Mouse (Mus musculus) NIH3T3 (cell line): Measurements from ENCODE around the gene Hspa12b.

Experiments used
- DNase-seq: peaks from one replicate; pipeline ENCODE4 v3.0.0-alpha.2; 2012; ENCODE audit warnings: low read depth

The Hspa12b gene

DNA sequence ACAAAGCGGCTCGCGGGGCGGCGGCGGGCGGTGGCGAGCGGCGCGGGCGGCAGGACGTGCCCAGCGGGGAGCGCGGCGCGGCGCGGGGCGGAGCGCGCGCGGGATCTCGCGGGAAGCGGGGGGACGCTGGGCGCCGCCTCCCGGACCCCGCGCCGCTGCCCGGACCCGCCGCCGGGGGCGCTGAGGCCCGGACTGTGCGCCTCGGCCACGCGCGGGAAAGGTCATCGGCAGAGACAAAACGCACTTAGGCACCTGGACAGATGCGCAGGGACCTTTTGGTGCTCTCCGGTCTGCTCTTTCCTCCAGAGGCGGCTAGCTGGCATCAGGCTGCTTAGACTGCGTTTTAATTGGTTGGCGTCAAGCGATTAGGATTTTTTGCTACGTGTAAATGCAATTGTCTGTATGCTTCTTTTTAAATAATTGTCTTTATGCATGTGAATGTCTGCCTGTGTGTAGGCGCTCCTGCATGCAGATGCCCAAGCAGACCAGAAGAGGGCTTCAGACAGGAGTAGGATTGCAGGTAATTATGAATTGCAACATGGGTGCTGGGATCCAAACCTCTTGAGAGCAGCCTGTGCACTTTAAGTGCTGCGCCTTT lies 53.0 kb downstream of the Hspa12b start, which contains the start of gene Cenpb:
Gene Cenpb, minus strand, starts transcription at position 78 of the 598 bp plus-strand sequence.
- DNase-seq, result peak; percentile 91

DNA sequence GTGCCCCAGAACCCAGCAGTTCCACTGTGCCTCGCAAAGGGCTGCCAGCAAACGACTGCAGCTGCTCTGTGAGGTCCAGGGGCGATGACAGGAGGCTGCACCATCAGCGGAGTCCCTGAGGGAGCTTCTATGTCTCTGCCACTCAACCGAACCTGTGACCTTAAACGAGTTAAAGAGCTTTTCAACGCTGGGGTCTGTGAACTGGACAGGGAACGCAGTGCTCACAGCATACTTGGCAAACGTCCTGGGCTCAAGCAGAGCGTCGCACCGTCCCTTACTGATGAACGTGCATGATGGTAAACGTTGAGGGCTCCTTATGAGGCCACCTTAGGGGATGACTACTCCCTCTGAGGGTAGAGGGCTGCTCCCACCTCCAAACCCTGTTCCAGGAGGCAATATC lies 59.3 kb downstream of the Hspa12b start:
- no peak for DNase-seq

DNA sequence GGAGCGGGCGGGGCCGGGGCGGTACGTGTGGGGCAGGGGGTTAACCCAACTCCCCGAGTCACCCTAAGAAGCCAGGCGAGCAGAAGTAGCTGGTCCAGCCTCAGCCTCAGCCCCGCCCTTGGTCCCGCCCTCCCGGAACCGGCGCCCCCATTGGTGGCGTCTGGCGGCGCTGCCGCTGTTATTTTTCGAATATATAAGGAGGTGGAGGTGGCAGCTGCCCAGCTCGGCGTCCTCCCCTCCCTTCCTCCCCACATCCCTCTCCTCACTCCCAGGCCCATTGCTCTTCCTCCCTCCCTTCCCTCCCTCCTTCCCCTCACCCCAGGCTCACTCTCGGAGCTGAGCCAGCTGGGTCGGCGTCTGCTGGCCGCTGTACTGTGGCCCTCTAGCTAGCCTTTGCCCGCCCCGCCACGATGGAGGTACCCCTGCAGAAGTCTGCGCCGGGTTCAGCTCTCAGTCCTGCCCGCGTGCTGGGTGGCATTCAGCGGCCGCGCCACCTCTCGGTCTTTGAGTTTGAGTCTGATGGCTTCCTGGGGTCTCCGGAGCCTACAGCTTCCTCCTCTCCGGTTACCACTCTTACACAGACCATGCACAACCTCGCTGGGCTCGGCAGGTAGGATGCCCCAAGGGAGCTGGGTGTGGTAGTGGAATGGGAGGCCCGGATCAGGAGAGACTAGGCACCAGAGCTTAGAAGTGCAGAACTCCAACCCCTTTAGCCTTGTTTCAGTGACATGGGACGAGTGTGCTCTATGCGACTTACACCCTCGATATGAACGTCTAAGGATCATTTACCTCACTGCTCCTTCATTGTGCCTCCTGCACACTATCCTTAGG lies 59.9 kb downstream of the Hspa12b start, which contains the start of the genes Cdc25b and Spef1:
Gene Cdc25b, plus strand, starts transcription at position 179 of the 831 bp plus-strand sequence.
Gene Spef1, minus strand, starts transcription at position 512 of the 831 bp plus-strand sequence.
- DNase-seq, result peak; percentile 94

DNA sequence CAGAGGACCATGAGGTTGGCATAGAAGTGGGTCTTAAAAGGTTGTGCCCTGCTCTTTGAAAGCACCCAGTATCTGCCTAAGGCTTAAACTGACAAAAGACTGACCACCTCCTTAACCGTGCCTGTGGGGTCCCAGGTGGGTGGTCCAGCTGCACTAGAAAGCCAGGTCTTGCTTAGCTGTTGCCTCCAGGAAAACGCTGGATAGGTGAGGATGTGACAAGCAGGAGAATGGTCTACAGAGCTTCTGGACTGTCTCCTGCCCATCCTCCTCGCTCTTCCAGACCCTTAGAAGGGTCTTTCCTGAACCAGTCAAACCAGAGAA lies 60.5 kb downstream of the Hspa12b start:
- no peak for DNase-seq

DNA sequence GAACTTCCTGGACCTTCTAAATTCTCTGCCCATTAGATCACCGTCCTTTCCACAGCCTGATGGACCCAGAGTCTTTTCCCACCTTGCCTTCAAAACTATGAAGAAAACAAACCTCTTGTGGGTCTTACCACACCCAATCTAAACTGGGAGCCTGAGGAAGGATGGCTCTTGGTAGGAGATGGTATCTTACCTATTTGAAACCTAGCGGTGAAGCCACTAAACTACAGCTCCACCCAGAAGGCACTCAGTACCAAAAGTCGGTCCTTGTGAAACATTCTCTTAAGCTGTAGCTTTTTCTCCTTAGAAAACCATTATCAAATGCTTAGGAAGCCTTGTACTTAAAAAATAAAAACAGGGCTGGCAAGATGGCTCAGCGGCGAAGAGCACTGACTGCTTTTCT lies 61.2 kb downstream of the Hspa12b start:
- DNase-seq, result no peak

DNA sequence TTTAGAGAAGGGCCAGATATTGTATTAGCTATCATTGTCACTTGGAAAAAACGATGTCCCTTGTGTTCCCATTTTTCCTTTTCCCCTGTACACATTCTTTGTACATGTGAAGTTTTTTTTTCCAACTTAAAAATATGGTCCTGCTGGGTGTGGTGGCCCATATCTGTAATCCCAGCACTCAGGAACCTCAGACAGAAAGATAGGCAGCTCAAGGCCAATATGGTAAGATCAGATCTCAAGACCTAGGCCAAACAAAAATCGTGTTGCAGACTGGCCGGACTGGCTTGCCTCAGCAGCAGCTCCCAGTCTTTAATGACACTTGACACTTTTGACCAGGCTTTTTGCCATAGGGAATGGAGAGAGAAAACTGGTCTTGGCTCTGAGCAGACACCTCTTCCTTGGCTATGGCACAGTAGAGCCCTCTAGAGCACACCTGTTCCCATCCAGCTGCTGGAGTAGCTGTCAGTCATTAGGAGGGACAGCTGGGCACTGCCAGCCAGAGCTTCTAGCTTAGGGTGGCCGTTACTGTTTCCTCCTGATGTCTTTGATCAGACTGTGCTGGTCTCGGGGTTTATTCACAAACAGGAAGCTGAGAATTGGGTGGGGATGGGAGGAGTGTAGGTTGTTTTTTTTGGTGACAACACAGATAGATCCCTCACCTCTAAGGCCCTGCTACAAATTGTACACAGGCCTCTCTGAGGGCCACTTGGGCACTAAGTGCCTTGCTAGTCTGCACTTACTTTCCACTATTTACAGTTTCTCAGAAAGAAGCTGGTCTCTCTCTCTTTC lies 62.6 kb downstream of the Hspa12b start:
- no peak for DNase-seq

DNA sequence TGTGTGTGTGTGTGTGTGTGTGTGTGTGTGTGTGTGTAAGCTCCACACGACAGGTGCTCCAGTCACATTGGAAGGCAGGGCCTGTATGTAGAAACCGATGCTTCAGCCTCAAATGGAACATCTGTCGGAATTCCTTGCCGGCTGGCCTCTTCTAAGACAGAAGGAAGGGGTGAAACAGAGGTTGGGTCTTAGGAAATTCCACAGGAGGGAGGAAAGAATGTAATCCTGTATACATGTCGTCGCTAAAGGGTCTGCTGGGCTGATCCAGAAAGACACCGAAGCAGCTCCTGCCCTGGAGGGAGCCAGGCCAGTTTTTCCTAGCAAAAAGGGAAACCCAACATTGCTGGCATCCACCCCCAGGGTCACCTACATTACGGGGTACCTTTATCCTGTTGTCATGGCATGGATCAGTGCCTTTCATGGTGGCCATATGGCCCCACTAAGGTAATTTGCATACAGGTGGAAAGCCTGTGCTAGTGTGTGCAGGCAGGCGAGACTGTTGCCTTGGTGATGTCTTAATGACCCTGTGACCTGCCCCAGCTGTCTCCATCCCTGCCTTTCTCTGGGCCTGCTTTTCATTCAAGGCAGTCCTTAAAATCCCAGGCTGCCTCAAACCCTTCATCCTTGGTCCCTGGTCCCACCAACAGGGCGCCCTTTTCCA lies 63.4 kb downstream of the Hspa12b start:
- DNase-seq, result no peak

DNA sequence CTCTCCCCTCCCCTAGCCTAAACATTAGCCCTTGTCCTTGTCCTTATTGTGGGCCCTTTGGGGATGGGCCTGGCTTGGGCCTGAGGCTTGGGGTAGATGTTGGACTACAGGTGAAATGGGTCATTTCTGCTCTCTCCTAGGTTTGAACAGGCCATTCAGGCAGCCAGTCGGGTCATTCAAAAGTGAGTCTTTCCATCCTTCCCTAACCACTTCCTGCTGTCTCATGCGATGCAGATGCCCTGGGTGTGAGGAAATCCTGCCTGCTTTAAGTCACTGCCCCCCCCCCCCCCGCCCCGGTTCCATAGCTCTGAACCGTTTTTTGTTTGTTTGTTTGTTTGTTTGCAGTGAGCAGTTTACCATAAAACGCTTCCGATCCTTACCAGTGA lies 63.9 kb downstream of the Hspa12b start:
- DNase-seq, result no peak
